Mouse (Mus musculus): ENCODE measurements around the gene Atg7. TPM values are rescaled to one million over a fixed set of nuclear protein-coding genes. Genes with fewer than 3 reads are reported as not detected.
"Not testable (repeated sequence)": the region's sequence is repeated elsewhere in the genome, so short reads cannot be mapped to it uniquely, and the experiment has no call there.

The Atg7 gene
- total RNA-seq (2014; rRNA removed) (18.8 and 22.6 TPM in 2 replicates), polyA plus RNA-seq (2012; rRNA removed) (31.7 and 36.7 TPM in 2 replicates)

DNA sequence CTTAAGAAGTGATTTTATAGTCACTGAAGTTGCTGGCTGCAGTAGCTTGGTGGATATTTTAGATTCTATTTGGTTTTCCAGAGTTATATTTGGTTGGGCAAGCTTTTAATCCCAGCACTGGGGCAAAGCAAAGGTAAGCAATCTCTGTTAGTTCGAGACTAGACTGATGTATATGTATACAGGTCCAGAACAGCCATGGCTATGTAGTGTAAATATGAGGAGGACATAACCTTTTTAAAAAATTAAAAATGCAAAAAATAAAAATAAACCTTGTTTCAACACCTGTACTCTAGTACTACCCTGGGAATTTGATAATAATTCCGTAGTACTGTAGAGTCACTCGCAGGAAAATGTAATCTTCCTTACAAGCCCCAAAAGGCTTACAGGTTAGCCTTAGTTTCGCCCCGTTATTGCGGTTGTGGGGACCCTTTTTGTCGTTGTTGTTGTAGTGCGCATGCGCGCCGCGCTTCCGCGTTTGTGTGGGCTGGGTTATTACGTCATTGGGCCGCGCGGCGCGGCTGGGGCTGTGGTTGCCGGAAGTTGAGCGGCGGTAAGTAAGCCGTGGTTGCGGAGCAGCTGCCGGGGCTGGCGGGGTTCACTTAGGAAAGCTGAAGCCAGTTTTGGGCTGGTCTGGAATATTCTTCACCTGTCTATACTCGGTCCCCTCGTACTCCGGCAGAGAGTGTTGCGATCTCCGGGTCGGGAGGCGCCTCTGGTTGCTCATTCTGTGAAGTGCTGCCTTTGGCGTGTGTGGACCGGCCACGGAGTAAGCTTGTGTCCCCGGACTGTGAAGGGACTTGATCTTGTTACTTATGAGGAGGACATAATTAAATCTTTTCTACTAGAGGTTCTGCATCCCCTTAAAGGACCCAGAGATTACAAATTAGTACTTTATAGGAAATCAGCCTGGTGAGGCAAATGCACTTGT is at the start of gene Atg7:
Gene Atg7, plus strand, starts transcription at position 497 of the 928 bp plus-strand sequence.
- TF ChIP-seq CTCF (IDR thresholded peaks at IDR 0.05; ENCODE audit: low read depth, low read length): no peak
- peak; percentile 81 for TF ChIP-seq POLR2A (IDR thresholded peaks at IDR 0.05; ENCODE audit: extremely low read depth, insufficient read depth, low read length)
- Histone ChIP-seq H3K4me1 (ENCODE audit: control insufficient read depth, insufficient read depth, low read length) (peaks cover 21% of the 10 kb centered on the region), H3K9ac (ENCODE audit: low read depth, low read length) (peak within 1 kb of the TSS; percentile 90), H3K36me3 (ENCODE audit: control insufficient read depth, insufficient read depth, low read length) (no peaks in the 10 kb centered on the region), H3K27ac (replicated peaks; ENCODE audit: insufficient read depth, low read depth, low read length) (peak within 1 kb of the TSS; percentile 87), H3K79me2 (ENCODE audit: control insufficient read depth, insufficient read depth, low read length) (no peaks in the 10 kb centered on the region), H3K27me3 (ENCODE audit: control insufficient read depth, insufficient read depth, low read length) (no peaks in the 10 kb centered on the region), H3K4me3 (ENCODE audit: insufficient read depth, low read depth, low read length) (peak within 1 kb of the TSS; percentile 89)
- under 1% methylated on average over 38 of the region's 38 CpGs for WGBS
- DNase-seq (ENCODE audit: extremely low read depth, low read depth, low spot score): peak; percentile 77

GRCm38 (mm10) chr6:114614076-114614475 is 28.8 kb upstream of the Atg7 start:
- DNase-seq (ENCODE audit: extremely low read depth, low read depth, low spot score); H3K79me2 ChIP-seq (ENCODE audit: control insufficient read depth, insufficient read depth, low read length); H3K27me3 ChIP-seq (ENCODE audit: control insufficient read depth, insufficient read depth, low read length); H3K27ac ChIP-seq (replicated peaks; ENCODE audit: insufficient read depth, low read depth, low read length); H3K4me3 ChIP-seq (ENCODE audit: insufficient read depth, low read depth, low read length); H3K36me3 ChIP-seq (ENCODE audit: control insufficient read depth, insufficient read depth, low read length); H3K9ac ChIP-seq (ENCODE audit: low read depth, low read length); H3K4me1 ChIP-seq (ENCODE audit: control insufficient read depth, insufficient read depth, low read length): not testable (repeated sequence)
- WGBS: 7% methylated on average over 9 of the region's 17 CpGs

DNA sequence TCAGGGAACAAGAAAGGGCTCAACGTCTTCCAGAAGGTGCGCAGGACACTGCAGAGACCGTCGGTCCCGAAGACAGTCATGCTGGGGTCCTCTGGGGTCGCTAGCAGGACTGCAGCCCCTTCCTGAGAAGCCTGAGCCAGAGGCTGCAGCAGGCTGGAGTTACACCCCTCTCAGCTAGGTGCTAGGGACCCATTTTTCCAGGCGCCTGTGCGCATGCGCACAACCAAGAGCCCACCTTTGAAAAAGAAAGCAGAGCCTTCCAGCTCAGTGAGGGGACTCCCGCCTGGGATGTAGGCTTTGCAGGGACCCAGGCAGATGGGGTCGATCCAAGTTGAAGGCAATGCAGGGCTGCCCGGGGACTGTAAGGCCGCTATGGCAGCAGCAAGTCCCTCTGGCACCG is 9.0 kb upstream of the Atg7 start:
- H3K4me1 ChIP-seq (ENCODE audit: control insufficient read depth, insufficient read depth, low read length); H3K9ac ChIP-seq (ENCODE audit: low read depth, low read length); H3K79me2 ChIP-seq (ENCODE audit: control insufficient read depth, insufficient read depth, low read length); DNase-seq (ENCODE audit: extremely low read depth, low read depth, low spot score); H3K27me3 ChIP-seq (ENCODE audit: control insufficient read depth, insufficient read depth, low read length); H3K4me3 ChIP-seq (ENCODE audit: insufficient read depth, low read depth, low read length); H3K27ac ChIP-seq (replicated peaks; ENCODE audit: insufficient read depth, low read depth, low read length); H3K36me3 ChIP-seq (ENCODE audit: control insufficient read depth, insufficient read depth, low read length): not testable (repeated sequence)
- no CpG with 5 or more reads among the region's 14 CpGs for WGBS

DNA sequence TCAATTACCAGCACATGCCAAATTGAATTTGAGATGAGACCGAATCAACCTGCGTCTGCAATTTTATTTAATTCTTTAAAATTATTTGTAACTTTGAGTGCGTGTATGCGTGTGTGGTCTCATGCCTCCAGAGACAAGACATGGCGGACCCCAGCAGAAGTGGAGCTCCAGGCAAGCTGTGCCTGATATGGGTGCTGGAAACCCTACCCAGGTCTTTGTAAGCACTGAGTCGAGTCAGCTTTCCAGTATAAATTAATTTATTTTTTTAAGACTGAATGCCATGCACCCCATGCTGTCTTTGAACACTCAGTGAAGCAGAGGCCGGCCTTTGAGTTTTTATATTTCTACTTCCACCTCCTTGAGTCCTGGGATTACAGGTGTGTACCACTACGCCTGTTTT is 819 bp downstream of the Atg7 start:
- Histone ChIP-seq H3K27ac (replicated peaks; ENCODE audit: insufficient read depth, low read depth, low read length) (peak overlapping the region; percentile 87), H3K4me3 (ENCODE audit: insufficient read depth, low read depth, low read length) (peak overlapping the region; percentile 89), H3K27me3 (ENCODE audit: control insufficient read depth, insufficient read depth, low read length) (no peaks in the 10 kb centered on the region), H3K36me3 (ENCODE audit: control insufficient read depth, insufficient read depth, low read length) (no peaks in the 10 kb centered on the region), H3K4me1 (ENCODE audit: control insufficient read depth, insufficient read depth, low read length) (peaks cover 26% of the 10 kb centered on the region), H3K9ac (ENCODE audit: low read depth, low read length) (peak overlapping the region; percentile 90), H3K79me2 (ENCODE audit: control insufficient read depth, insufficient read depth, low read length) (no peaks in the 10 kb centered on the region)
- no peak for DNase-seq (ENCODE audit: extremely low read depth, low read depth, low spot score)
- TF ChIP-seq CTCF (IDR thresholded peaks at IDR 0.05; ENCODE audit: low read depth, low read length): no peak
- TF ChIP-seq POLR2A (IDR thresholded peaks at IDR 0.05; ENCODE audit: extremely low read depth, insufficient read depth, low read length): no peak
- WGBS: 29% methylated on average over 8 of the region's 8 CpGs

GRCm38 (mm10) chr6:114644531-114644930 is 1.6 kb downstream of the Atg7 start:
- TF ChIP-seq CTCF (IDR thresholded peaks at IDR 0.05; ENCODE audit: low read depth, low read length) (no peak), POLR2A (IDR thresholded peaks at IDR 0.05; ENCODE audit: extremely low read depth, insufficient read depth, low read length) (no peak)
- WGBS: 31% methylated on average over 1 of the region's 1 CpGs
- Histone ChIP-seq H3K36me3 (ENCODE audit: control insufficient read depth, insufficient read depth, low read length) (no peaks in the 10 kb centered on the region), H3K27ac (replicated peaks; ENCODE audit: insufficient read depth, low read depth, low read length) (no peak overlapping the region), H3K9ac (ENCODE audit: low read depth, low read length) (no peak overlapping the region), H3K4me3 (ENCODE audit: insufficient read depth, low read depth, low read length) (no peak overlapping the region), H3K79me2 (ENCODE audit: control insufficient read depth, insufficient read depth, low read length) (0 out of 2 replicates have a peak, but pooled peaks cover 6% of the 10 kb centered on the region), H3K27me3 (ENCODE audit: control insufficient read depth, insufficient read depth, low read length) (no peaks in the 10 kb centered on the region), H3K4me1 (ENCODE audit: control insufficient read depth, insufficient read depth, low read length) (peaks cover 31% of the 10 kb centered on the region)
- peak; percentile 80 for DNase-seq (ENCODE audit: extremely low read depth, low read depth, low spot score)

- Histone ChIP-seq H3K9ac (ENCODE audit: low read depth, low read length) (no peak overlapping the region), H3K27ac (replicated peaks; ENCODE audit: insufficient read depth, low read depth, low read length) (peak overlapping the region; percentile 74), H3K4me3 (ENCODE audit: insufficient read depth, low read depth, low read length) (no peak overlapping the region), H3K79me2 (ENCODE audit: control insufficient read depth, insufficient read depth, low read length) (0 out of 2 replicates have a peak, but pooled peaks cover 6% of the 10 kb centered on the region), H3K27me3 (ENCODE audit: control insufficient read depth, insufficient read depth, low read length) (no peaks in the 10 kb centered on the region), H3K36me3 (ENCODE audit: control insufficient read depth, insufficient read depth, low read length) (no peaks in the 10 kb centered on the region), H3K4me1 (ENCODE audit: control insufficient read depth, insufficient read depth, low read length) (peaks cover 31% of the 10 kb centered on the region)
- TF ChIP-seq POLR2A (IDR thresholded peaks at IDR 0.05; ENCODE audit: extremely low read depth, insufficient read depth, low read length): no peak
- no peak for TF ChIP-seq CTCF (IDR thresholded peaks at IDR 0.05; ENCODE audit: low read depth, low read length)
- peak; percentile 99 for DNase-seq (ENCODE audit: extremely low read depth, low read depth, low spot score)
- WGBS: 7% methylated on average over 1 of the region's 1 CpGs
Observed at GRCm38 (mm10) chr6:114646201-114646600, 3.3 kb downstream of the Atg7 start.
